Mouse (Mus musculus): ENCODE measurements around the gene Umps.

GRCm38 (mm10) chr16:34011991-34012845, 45.4 kb upstream of the Umps start:
- TF ChIP-seq POLR2A (IDR thresholded peaks at IDR 0.05; ENCODE audit: low read depth, low read length): no peak
- TF ChIP-seq CTCF (IDR thresholded peaks at IDR 0.05; ENCODE audit: borderline replicate concordance, insufficient read depth, low read length): no peak

Data from embryonic fibroblast, embryonic 13.5 days (primary cell).